Mouse (Mus musculus): ENCODE results near the gene Pxt1.
"Not testable (repeated sequence)": the region's sequence is repeated elsewhere in the genome, so short reads cannot be mapped to it uniquely, and the experiment has no call there.

Pxt1 gene

GRCm38 (mm10) chr17:28943740-28944139, at the start of gene Pxt1:
Pxt1 (minus strand) TSS chr17:28943840.
- in situ Hi-C loops (cut with MboI; ENCODE audit: unreplicated experiment in 2 of 2) = no loop called here

GRCm38 (mm10) chr17:28993004-28993403, 49.4 kb upstream of the Pxt1 start:
- in situ Hi-C loops (cut with MboI; ENCODE audit: unreplicated experiment in 2 of 2) = not testable (repeated sequence)

- in situ Hi-C loops (cut with MboI; ENCODE audit: unreplicated experiment in 2 of 2) = no loop called here
Measured at GRCm38 (mm10) chr17:28992105-28992504, 48.5 kb upstream of the Pxt1 start.

- in situ Hi-C loops (cut with MboI; ENCODE audit: unreplicated experiment in 2 of 2) = no loop called here
Measured at GRCm38 (mm10) chr17:28991286-28991685, 47.6 kb upstream of the Pxt1 start.

GRCm38 (mm10) chr17:28990060-28990459, 46.4 kb upstream of the Pxt1 start:
- in situ Hi-C loops (cut with MboI; ENCODE audit: unreplicated experiment in 2 of 2) = no loop called here

GRCm38 (mm10) chr17:28988996-28989395, 45.4 kb upstream of the Pxt1 start:
- in situ Hi-C loops (cut with MboI; ENCODE audit: unreplicated experiment in 2 of 2) = no loop called here

- in situ Hi-C loops (cut with MboI; ENCODE audit: unreplicated experiment in 2 of 2) = no loop called here
Measured at GRCm38 (mm10) chr17:28988291-28988690, 44.7 kb upstream of the Pxt1 start.

GRCm38 (mm10) chr17:28987713-28988112, 44.1 kb upstream of the Pxt1 start:
- in situ Hi-C loops (cut with MboI; ENCODE audit: unreplicated experiment in 2 of 2) = no loop called here

GRCm38 (mm10) chr17:28986833-28987232, 43.2 kb upstream of the Pxt1 start:
- in situ Hi-C loops (cut with MboI; ENCODE audit: unreplicated experiment in 2 of 2) = no loop called here

GRCm38 (mm10) chr17:28984724-28985420, 41.2 kb upstream of the Pxt1 start:
- in situ Hi-C loops (cut with MboI; ENCODE audit: unreplicated experiment in 2 of 2) = no loop called here

- in situ Hi-C loops (cut with MboI; ENCODE audit: unreplicated experiment in 2 of 2) = no loop called here
Measured at GRCm38 (mm10) chr17:28982591-28982990, 39.0 kb upstream of the Pxt1 start.

- in situ Hi-C loops (cut with MboI; ENCODE audit: unreplicated experiment in 2 of 2) = no loop called here
Measured at GRCm38 (mm10) chr17:28981081-28981480, 37.4 kb upstream of the Pxt1 start.

GRCm38 (mm10) chr17:28979091-28979490, 35.5 kb upstream of the Pxt1 start:
- in situ Hi-C loops (cut with MboI; ENCODE audit: unreplicated experiment in 2 of 2) = no loop called here

- in situ Hi-C loops (cut with MboI; ENCODE audit: unreplicated experiment in 2 of 2) = no loop called here
Measured at GRCm38 (mm10) chr17:28970122-28970521, 26.5 kb upstream of the Pxt1 start.

- in situ Hi-C loops (cut with MboI; ENCODE audit: unreplicated experiment in 2 of 2) = no loop called here
Measured at GRCm38 (mm10) chr17:28967021-28967610, 23.5 kb upstream of the Pxt1 start.

- in situ Hi-C loops (cut with MboI; ENCODE audit: unreplicated experiment in 2 of 2) = no loop called here
Measured at GRCm38 (mm10) chr17:28961596-28961995, 18.0 kb upstream of the Pxt1 start.

- in situ Hi-C loops (cut with MboI; ENCODE audit: unreplicated experiment in 2 of 2) = no loop called here
Measured at GRCm38 (mm10) chr17:28960597-28960996, 17.0 kb upstream of the Pxt1 start.

- in situ Hi-C loops (cut with MboI; ENCODE audit: unreplicated experiment in 2 of 2) = no loop called here
Measured at GRCm38 (mm10) chr17:28954416-28954815, 10.8 kb upstream of the Pxt1 start.

- in situ Hi-C loops (cut with MboI; ENCODE audit: unreplicated experiment in 2 of 2) = no loop called here
Measured at GRCm38 (mm10) chr17:28953251-28953650, 9.6 kb upstream of the Pxt1 start.

- in situ Hi-C loops (cut with MboI; ENCODE audit: unreplicated experiment in 2 of 2) = no loop called here
Measured at GRCm38 (mm10) chr17:28951831-28952799, 8.5 kb upstream of the Pxt1 start, which contains the start of gene Kctd20. Kctd20 (plus strand) TSS chr17:28951950.

- in situ Hi-C loops (cut with MboI; ENCODE audit: unreplicated experiment in 2 of 2) = no loop called here
Measured at GRCm38 (mm10) chr17:28950751-28951150, 7.1 kb upstream of the Pxt1 start.

All from v-Abl transformed pro-B cells (cell line).